Mouse (Mus musculus) heart, adult 2 months (tissue): ENCODE measurements at regions not wholly inside any gene's neighbourhood (a gene's known extent, or its start where the extent isn't known, plus 50 kb on each side); places are given as distances from the start of the nearest gene placed in this dataset.

Source experiments
- DNase-seq, 2 experiments: peaks; one replicate each; pipeline ENCODE4 v3.0.0; 2021
- H3K27ac ChIP-seq: fragments of 200-600 bp; 2 replicates; pipeline ENCODE4 v1.8.1; 2022
- H3K27me3 ChIP-seq: fragments of 200-500 bp; 2 replicates; pipeline ENCODE4 v1.6.1; 2012; ENCODE audit warnings: mild to moderate bottlenecking, low read length, inconsistent platforms, mixed read lengths; ENCODE audit not compliant: control insufficient read depth, insufficient read depth
- H3K36me3 ChIP-seq: fragments of 200-500 bp; 2 replicates; pipeline ENCODE4 v1.6.1; 2012; ENCODE audit warnings: low read length, inconsistent platforms; ENCODE audit not compliant: control insufficient read depth, insufficient read depth
- H3K4me1 ChIP-seq: fragments of 200-500 bp; 2 replicates; pipeline ENCODE4 v1.6.1; 2011; ENCODE audit warnings: low read length; ENCODE audit not compliant: control insufficient read depth, insufficient read depth
- H3K4me3 ChIP-seq: fragments of 200-600 bp; 2 replicates; pipeline ENCODE4 v1.8.1; 2022
- H3K79me2 ChIP-seq: fragments of 200-500 bp; replicated peaks from 2 replicates; pipeline ENCODE4 v1.6.1; 2012; ENCODE audit warnings: mild to moderate bottlenecking, inconsistent platforms, low read length, moderate library complexity, mixed read lengths; ENCODE audit not compliant: control insufficient read depth, insufficient read depth
- H3K9ac ChIP-seq: fragments of 200-500 bp; 2 replicates; pipeline ENCODE4 v1.6.1; 2012; ENCODE audit warnings: low read depth, mild to moderate bottlenecking, control low read depth, inconsistent platforms, low read length, mixed read lengths
- CTCF ChIP-seq: fragments of 200-600 bp; IDR thresholded peaks from 2 replicates; pipeline ENCODE4 v1.8.1; 2022; ENCODE audit warnings: antibody characterized with exemption, mild to moderate bottlenecking, moderate library complexity
- EP300 ChIP-seq: fragments of 200-500 bp; IDR thresholded peaks from 2 replicates; pipeline ENCODE4 v1.6.1; 2011; ENCODE audit warnings: low read depth, low read length, control low read depth; ENCODE audit not compliant: insufficient read depth
- POLR2A ChIP-seq: fragments of 200-500 bp; IDR thresholded peaks from 2 replicates; pipeline ENCODE4 v1.6.1; 2011; ENCODE audit warnings: mild to moderate bottlenecking, low read depth, low read length, control low read depth; ENCODE audit not compliant: insufficient read depth
- WGBS: fragments of 180-500 bp; shearing (Covaris S2); methylation state at CpG from one replicate; pipeline ENCODE4 v1.1.7; 2018; 5-methylcytosine and 5-hydroxymethylcytosine counted together
- intact Hi-C: fragments of 180-260 bp; cut with DNase I; formaldehyde crosslinking; loops from one replicate; pipeline ENCODE4 v1.15.1; 2025

DNA sequence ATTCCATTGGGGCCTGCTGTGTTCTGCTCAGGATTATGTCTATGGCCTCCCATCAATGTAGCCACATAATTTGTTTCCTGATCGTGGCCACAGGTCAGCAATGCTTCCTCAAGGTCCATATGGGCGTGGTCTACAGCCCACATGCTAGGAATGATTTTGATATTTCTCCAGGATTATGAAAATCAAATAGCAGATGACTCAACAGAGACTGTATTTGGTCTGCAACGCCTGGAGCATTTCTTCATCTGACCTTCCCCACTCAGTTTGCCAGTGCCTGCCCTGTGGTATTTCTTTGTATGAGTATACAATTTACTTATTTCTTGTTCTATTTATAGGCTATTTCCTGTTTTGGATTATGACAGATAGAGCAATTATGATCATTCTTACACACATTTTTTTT, 145.7 kb downstream of the Gm11077 start:
- intact Hi-C loops = no loop called here
- Histone ChIP-seq H3K27me3 (no peaks in the 10 kb centered on the region), H3K4me3 (no peak overlapping the region), H3K36me3 (no peaks in the 10 kb centered on the region), H3K27ac (no peak overlapping the region), H3K9ac (no peak overlapping the region), H3K4me1 (no peaks in the 10 kb centered on the region), H3K79me2 (no peaks in the 10 kb centered on the region)
- WGBS = 42% methylated on average over 3 of the region's 3 CpGs
- no peak for DNase-seq
- TF ChIP-seq CTCF = no peak
- TF ChIP-seq EP300 = no peak
- no peak for TF ChIP-seq POLR2A

DNA sequence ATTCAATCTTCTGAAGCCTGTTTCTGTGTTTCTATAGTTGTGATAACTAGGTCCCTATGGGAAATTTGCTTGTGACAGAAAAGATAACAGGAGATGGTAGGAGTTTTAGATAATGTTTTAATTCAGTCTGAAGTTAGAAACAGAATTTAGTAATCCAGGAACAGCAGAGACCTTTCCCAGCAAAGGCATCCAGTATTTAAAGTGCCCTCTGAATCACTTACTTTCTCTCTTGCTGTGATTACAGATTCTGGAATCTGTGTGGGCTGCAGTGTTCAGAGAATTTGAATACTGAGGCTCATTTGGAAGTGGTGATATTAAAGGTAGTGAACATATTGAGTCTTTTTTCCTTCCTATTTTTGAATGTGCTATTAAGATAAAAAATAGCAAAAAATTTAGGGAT, 154.6 kb downstream of the Gm11077 start:
- Histone ChIP-seq H3K79me2 (no peaks in the 10 kb centered on the region), H3K9ac (no peak overlapping the region), H3K4me1 (no peaks in the 10 kb centered on the region), H3K36me3 (no peaks in the 10 kb centered on the region), H3K4me3 (no peak overlapping the region), H3K27me3 (no peaks in the 10 kb centered on the region), H3K27ac (no peak overlapping the region)
- TF ChIP-seq EP300 (no peak), POLR2A (no peak), CTCF (no peak)
- intact Hi-C loops = no loop called here
- no peak for DNase-seq

- DNase-seq = no peak
- H3K4me3 ChIP-seq = no peak overlapping the region
- H3K9ac ChIP-seq = no peak overlapping the region
- TF ChIP-seq EP300 = no peak
- no peak for TF ChIP-seq POLR2A
- TF ChIP-seq CTCF = no peak
- H3K79me2 ChIP-seq = no peaks in the 10 kb centered on the region
- intact Hi-C loops = no loop called here
- 37% methylated on average over 11 of the region's 11 CpGs for WGBS
- no peak overlapping the region for H3K27ac ChIP-seq
- H3K36me3 ChIP-seq = no peaks in the 10 kb centered on the region
- no peaks in the 10 kb centered on the region for H3K27me3 ChIP-seq
- no peaks in the 10 kb centered on the region for H3K4me1 ChIP-seq
Measured at GRCm38 (mm10) chr6:140888610-140889009, 159.5 kb downstream of the Gm11077 start.

GRCm38 (mm10) chr6:140890060-140890459, 161.0 kb downstream of the Gm11077 start:
- TF ChIP-seq EP300 (no peak), CTCF (no peak), POLR2A (no peak)
- no peak overlapping the region for H3K27ac ChIP-seq
- DNase-seq = no peak
- no peaks in the 10 kb centered on the region for H3K4me1 ChIP-seq
- H3K36me3 ChIP-seq = no peaks in the 10 kb centered on the region
- no peak overlapping the region for H3K4me3 ChIP-seq
- no peaks in the 10 kb centered on the region for H3K79me2 ChIP-seq
- H3K9ac ChIP-seq = no peak overlapping the region
- no peaks in the 10 kb centered on the region for H3K27me3 ChIP-seq
- WGBS = 67% methylated on average over 5 of the region's 5 CpGs
- intact Hi-C loops = no loop called here

DNA sequence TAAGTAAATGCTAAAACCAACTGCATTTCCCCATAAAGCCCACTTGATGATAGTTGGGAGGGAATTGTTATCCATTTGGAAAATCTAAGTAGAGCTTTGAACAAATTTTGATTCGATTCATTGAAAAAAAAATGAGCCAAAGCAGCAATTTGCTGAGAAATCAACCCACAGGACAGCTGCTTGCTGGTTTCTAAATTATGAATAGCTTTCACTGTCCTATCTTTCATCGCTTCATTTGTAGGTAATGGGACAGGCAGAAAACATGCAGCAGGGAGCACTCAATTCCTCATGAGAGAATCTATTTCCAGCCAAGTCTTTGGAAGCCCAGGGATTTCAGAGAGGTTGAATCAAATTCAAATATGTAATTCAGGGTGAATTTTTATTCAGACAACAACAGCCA, 161.5 kb downstream of the Gm11077 start:
- Histone ChIP-seq H3K79me2 (no peaks in the 10 kb centered on the region), H3K36me3 (no peaks in the 10 kb centered on the region), H3K9ac (no peak overlapping the region), H3K4me3 (no peak overlapping the region), H3K4me1 (no peaks in the 10 kb centered on the region), H3K27ac (no peak overlapping the region), H3K27me3 (no peaks in the 10 kb centered on the region)
- TF ChIP-seq CTCF = no peak
- intact Hi-C loops = no loop called here
- 70% methylated on average over 2 of the region's 2 CpGs for WGBS
- no peak for DNase-seq

DNA sequence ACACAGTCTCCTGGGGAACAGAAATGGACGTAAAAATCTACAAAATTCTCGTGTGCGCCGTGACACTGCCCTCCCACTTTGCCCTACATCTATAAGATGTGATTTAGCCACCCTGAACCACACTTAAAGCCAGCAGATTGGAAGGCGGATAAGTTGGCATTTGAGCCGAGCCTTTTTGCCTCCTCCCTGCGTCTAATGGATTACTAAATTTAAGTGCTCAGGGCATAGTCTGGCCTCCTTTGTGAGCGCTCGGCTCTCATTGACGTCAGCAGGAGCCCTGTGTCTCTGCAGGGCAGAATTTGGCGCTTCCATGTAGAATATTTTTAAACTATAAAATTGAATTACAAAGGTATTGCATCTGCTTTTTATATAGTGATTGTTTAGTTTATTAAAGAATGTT, 165.4 kb downstream of the Gm11077 start:
- Histone ChIP-seq H3K27ac (no peak overlapping the region), H3K36me3 (no peaks in the 10 kb centered on the region), H3K27me3 (no peaks in the 10 kb centered on the region), H3K4me1 (no peaks in the 10 kb centered on the region), H3K79me2 (no peaks in the 10 kb centered on the region), H3K4me3 (no peak overlapping the region), H3K9ac (no peak overlapping the region)
- TF ChIP-seq POLR2A (no peak), EP300 (no peak), CTCF (no peak)
- WGBS = 75% methylated on average over 11 of the region's 11 CpGs
- intact Hi-C loops = no loop called here
- DNase-seq = no peak
